Mouse (Mus musculus) limb, embryonic 11.5 days (tissue): ENCODE data around the gene Depdc5. TPM values are rescaled to one million over a fixed set of nuclear protein-coding genes. Genes with fewer than 3 reads are reported as not detected.

ENCODE experiments used
- polyA plus RNA-seq: library from polyadenylated mRNA; unstranded; fragments of >200 nt; fragmentation: Nextera tagmentation; extraction: Ambion mirVana; gene quantifications from 2 replicates; pipeline ENCODE4 v1.2.1, GENCODE M21; 2014

The Depdc5 gene
- polyA plus RNA-seq, 1 experiment from 2014 or later: 30.4 TPM

Other genes with a start within 250 kb of the Depdc5 start
- 57.2 and 61.3 TPM in 2 replicates for gene Pisd, start 78.1 kb upstream of the Depdc5 start, polyA plus RNA-seq
- gene Gm20671, start 36.6 kb upstream of the Depdc5 start, polyA plus RNA-seq: not detected in 2 replicates
- gene Prr14l, start 9.4 kb upstream of the Depdc5 start, polyA plus RNA-seq: 11.8 and 13.8 TPM in 2 replicates
- 382 and 389 TPM in 2 replicates for gene Ywhah, start 155.1 kb downstream of the Depdc5 start, polyA plus RNA-seq
- 0.04 TPM in 1 of 2 replicates, not detected in the other for gene Slc5a1, start 240.5 kb downstream of the Depdc5 start, polyA plus RNA-seq